Mouse (Mus musculus): ENCODE measurements around the gene Mllt3. TPM values are rescaled to one million over a fixed set of nuclear protein-coding genes. Genes with fewer than 3 reads are reported as not detected.
A peak's percentile ranks its signal among the peaks of the same experiment; 100 is the strongest.

Mllt3 gene
- polyA plus RNA-seq, 1 experiment from 2014 or later = 163 TPM

DNA sequence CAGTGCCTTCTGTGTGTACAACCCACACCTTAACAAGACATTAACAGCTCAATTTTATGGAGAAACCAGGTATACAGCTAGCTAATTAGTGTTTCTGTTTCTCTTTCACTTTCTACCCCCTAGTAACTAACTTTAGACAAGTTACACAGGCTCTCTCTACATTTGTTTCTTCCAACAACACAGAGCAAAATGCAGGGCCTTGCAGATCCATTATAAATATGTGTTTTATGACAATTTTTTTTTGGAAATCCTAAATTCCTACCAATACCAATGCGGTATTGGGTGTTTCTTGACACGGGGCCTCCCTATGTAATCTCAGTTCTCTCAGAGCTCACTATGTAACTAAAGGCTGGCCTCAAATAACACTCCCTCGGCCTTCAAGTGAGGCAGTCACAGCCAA lies 139.7 kb downstream of the Mllt3 start:
- Histone ChIP-seq H3K9ac (replicated peaks) (no peak overlapping the region), H3K27ac (replicated peaks) (no peak overlapping the region), H3K4me3 (no peak overlapping the region), H3K36me3 (no peaks in the 10 kb centered on the region), H3K27me3 (no peaks in the 10 kb centered on the region), H3K9me3 (no peaks in the 10 kb centered on the region), H3K4me1 (peaks cover 22% of the 10 kb centered on the region), H3K4me2 (replicated peaks) (no peak overlapping the region)
- ATAC-seq (replicated peaks) = no peak
- 94% methylated on average over 3 of the region's 3 CpGs for WGBS

DNA sequence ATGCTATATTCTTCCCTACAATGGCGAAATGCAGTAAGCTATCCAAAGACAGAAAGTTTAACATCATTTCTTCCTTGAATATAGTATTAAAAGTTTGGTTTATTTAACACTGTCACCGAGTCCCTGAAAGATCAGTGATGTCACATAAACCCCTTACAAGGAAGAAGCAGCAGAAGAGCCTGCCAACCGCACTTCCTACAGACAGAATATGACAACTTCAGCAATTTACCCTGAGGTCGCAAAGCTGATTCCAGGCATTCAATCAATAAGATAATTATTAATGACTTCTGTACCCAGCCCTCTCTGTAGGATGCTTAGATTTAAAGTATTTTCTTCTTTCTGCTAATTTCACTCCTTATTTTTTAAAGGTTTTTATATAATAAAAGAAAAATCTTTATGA lies 140.2 kb downstream of the Mllt3 start:
- no peak overlapping the region for H3K27ac ChIP-seq (replicated peaks)
- H3K4me3 ChIP-seq = no peak overlapping the region
- no peaks in the 10 kb centered on the region for H3K9me3 ChIP-seq
- no peaks in the 10 kb centered on the region for H3K36me3 ChIP-seq
- peaks cover 22% of the 10 kb centered on the region for H3K4me1 ChIP-seq
- H3K4me2 ChIP-seq (replicated peaks) = no peak overlapping the region
- no peak for ATAC-seq (replicated peaks)
- 85% methylated on average over 4 of the region's 4 CpGs for WGBS
- H3K9ac ChIP-seq (replicated peaks) = no peak overlapping the region
- H3K27me3 ChIP-seq = no peaks in the 10 kb centered on the region

DNA sequence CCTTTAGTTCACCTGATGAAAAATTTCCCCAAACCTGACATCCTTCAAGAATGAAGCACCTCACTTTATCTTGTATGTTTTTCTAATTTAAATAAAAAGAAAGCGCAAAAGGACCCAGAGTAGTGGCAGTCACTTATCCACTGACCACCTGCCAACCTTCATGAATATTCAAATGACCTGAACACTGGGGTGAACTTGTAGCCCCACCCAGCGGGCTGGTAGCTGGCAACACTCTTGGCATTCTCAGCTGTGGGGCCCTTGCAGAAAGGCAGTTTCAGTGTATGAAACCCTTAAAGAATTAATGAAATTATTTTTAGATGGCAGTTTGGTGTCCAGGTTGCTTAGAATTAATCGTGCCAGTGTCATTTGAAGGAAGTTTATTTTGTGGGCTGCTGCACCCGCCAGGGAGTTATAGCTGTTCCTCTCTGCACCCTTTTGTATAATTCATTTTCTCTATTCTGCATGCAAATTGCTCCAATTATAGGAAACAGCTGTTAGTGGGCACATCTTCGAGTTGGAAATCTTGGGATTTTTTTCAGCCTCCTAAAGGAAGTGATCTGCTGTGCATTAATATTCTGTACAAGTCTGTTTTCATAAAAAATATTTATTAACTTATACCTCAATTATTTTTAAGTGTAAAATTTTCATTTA lies 149.8 kb downstream of the Mllt3 start:
- Histone ChIP-seq H3K4me1 (peaks cover 40% of the 10 kb centered on the region), H3K9ac (replicated peaks) (no peak overlapping the region), H3K4me2 (replicated peaks) (no peak overlapping the region), H3K36me3 (no peaks in the 10 kb centered on the region), H3K27ac (replicated peaks) (peak overlapping the region; percentile 66), H3K9me3 (no peaks in the 10 kb centered on the region), H3K27me3 (no peaks in the 10 kb centered on the region), H3K4me3 (no peak overlapping the region)
- 14% methylated on average over 5 of the region's 5 CpGs for WGBS
- ATAC-seq (replicated peaks) = peak; percentile 83

DNA sequence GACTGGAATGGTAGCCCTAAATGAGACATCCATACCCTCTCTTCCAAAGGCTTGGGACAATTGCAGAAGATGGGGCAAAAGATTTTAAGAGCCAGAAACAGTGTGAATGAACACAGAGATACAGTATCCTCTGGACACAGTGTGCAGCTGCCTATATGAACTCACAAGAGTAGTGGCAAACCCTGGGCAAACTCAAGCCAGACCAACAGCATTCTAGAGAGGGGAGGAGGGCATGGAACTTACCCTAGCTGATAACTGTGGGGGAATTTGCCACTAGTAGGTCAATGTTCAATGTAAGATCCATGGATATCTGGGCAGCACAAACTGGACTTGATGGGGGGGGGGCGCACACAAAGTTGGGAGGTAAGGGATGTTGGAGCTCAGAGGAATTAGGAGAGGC lies 151.2 kb downstream of the Mllt3 start:
- 97% methylated on average over 1 of the region's 1 CpGs for WGBS
- H3K27me3 ChIP-seq = no peaks in the 10 kb centered on the region
- ATAC-seq (replicated peaks) = no peak

DNA sequence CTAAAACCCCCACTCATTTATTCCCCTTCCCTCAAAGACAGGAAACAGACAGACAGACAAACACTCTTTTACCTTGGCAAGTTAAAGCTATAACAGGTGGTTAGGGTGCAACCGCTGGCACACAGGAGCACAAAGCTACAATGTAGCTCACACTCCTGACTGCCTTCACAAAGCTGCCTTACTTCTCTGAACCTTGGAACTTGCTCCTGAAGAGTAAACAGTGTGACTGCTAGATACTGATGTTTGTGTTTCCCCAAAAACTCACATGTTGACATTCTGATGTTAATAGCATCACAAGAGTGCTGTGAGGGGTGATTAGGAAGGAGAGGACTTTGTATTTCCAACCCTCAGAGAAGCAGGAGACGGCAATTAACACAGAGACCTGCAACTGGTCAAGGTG lies 151.6 kb downstream of the Mllt3 start:
- H3K27me3 ChIP-seq = no peaks in the 10 kb centered on the region
- 89% methylated on average over 2 of the region's 2 CpGs for WGBS
- no peak for ATAC-seq (replicated peaks)
- H3K4me2 ChIP-seq (replicated peaks) = no peak overlapping the region
- no peak overlapping the region for H3K4me3 ChIP-seq
- peaks cover 40% of the 10 kb centered on the region for H3K4me1 ChIP-seq
- no peaks in the 10 kb centered on the region for H3K9me3 ChIP-seq
- no peak overlapping the region for H3K27ac ChIP-seq (replicated peaks)
- H3K9ac ChIP-seq (replicated peaks) = no peak overlapping the region
- H3K36me3 ChIP-seq = no peaks in the 10 kb centered on the region

More for the DNA sequence above, 151.2 kb downstream of the Mllt3 start:
- H3K36me3 ChIP-seq = no peaks in the 10 kb centered on the region
- no peaks in the 10 kb centered on the region for H3K9me3 ChIP-seq
- no peak overlapping the region for H3K4me3 ChIP-seq
- H3K9ac ChIP-seq (replicated peaks) = no peak overlapping the region
- peaks cover 40% of the 10 kb centered on the region for H3K4me1 ChIP-seq
- H3K4me2 ChIP-seq (replicated peaks) = no peak overlapping the region
- no peak overlapping the region for H3K27ac ChIP-seq (replicated peaks)

DNA sequence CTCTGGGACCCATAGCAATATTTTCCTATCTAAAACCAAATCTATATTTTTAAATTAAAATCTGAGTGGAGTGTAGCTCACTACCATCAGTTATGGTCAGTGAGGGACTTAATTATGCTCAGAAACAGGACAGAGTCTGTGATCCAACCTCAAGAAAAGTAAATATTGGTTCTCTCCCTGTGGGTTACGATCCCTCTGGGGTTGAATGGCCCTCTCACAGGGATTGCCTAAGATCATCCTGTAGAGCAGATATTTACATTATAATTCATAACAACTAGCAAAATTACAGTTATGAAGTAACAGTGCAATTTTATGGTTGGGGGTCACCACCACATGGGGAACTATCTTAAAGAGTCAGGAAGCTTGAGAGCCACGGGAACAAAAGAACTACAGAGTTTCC lies 152.9 kb downstream of the Mllt3 start:
- Histone ChIP-seq H3K9me3 (no peaks in the 10 kb centered on the region), H3K27ac (replicated peaks) (no peak overlapping the region), H3K27me3 (no peaks in the 10 kb centered on the region), H3K4me2 (replicated peaks) (no peak overlapping the region), H3K9ac (replicated peaks) (no peak overlapping the region), H3K4me3 (no peak overlapping the region), H3K4me1 (peaks cover 40% of the 10 kb centered on the region), H3K36me3 (no peaks in the 10 kb centered on the region)
- ATAC-seq (replicated peaks) = no peak
- WGBS = 72% methylated on average over 2 of the region's 2 CpGs

DNA sequence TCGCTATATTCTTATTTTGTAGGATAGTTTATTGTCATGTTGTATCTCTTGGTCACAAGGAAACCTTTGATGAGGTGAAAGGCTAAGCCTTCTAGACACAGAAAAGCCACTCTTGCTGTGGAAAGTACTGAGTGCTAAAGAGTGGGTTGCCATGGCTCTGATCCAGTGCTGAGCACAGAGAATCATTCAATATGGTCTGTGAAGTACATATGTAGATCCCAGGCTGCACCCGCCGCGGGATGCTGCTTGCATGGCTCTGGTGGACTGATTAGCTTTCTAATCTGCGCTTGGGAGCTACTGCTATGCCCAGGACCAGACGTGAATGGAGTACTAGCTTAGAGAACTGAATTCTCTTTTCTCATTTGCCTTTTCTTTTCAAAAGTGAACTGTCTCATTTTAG lies 154.5 kb downstream of the Mllt3 start:
- H3K36me3 ChIP-seq = 0 out of 2 replicates have a peak, but pooled peaks cover under 1% of the 10 kb centered on the region
- no peak for ATAC-seq (replicated peaks)
- no peak overlapping the region for H3K4me3 ChIP-seq
- no peak overlapping the region for H3K9ac ChIP-seq (replicated peaks)
- H3K27ac ChIP-seq (replicated peaks) = no peak overlapping the region
- peaks cover 30% of the 10 kb centered on the region for H3K4me1 ChIP-seq
- 63% methylated on average over 6 of the region's 6 CpGs for WGBS
- H3K4me2 ChIP-seq (replicated peaks) = no peak overlapping the region
- no peaks in the 10 kb centered on the region for H3K9me3 ChIP-seq
- H3K27me3 ChIP-seq = no peaks in the 10 kb centered on the region

- H3K4me2 ChIP-seq (replicated peaks) = no peak overlapping the region
- no peaks in the 10 kb centered on the region for H3K9me3 ChIP-seq
- H3K4me1 ChIP-seq = peaks cover 16% of the 10 kb centered on the region
- no peak overlapping the region for H3K9ac ChIP-seq (replicated peaks)
- ATAC-seq (replicated peaks) = no peak
- H3K27me3 ChIP-seq = no peaks in the 10 kb centered on the region
- 61% methylated on average over 2 of the region's 2 CpGs for WGBS
- H3K36me3 ChIP-seq = peaks cover 6% of the 10 kb centered on the region; the same call in 1 of the 2 replicates
- no peak overlapping the region for H3K27ac ChIP-seq (replicated peaks)
- H3K4me3 ChIP-seq = no peak overlapping the region
These were observed 162.6 kb downstream of the Mllt3 start for GRCm38 (mm10) chr4:87870563-87870962.

DNA sequence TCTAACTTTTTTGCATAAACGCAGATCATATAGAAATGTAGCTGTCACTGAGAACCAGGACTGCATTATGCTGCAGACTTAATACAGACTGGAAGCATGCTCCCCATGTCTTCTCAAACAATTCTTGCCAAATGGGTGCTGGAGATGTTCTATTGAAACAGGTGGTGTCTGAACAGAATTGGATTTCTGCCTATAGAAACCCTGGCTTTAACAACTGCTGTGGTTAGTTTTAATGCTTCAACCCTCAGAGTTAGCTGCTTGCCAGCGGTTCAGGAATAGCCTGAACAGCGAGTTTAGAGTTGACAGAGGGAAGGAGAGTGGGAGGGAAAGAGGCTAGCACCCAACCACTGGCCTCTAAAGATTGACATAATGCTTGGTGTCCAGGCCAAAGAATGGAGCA lies 166.6 kb downstream of the Mllt3 start:
- Histone ChIP-seq H3K27ac (replicated peaks) (no peak overlapping the region), H3K9me3 (no peaks in the 10 kb centered on the region), H3K36me3 (0 out of 2 replicates have a peak, but pooled peaks cover 3% of the 10 kb centered on the region), H3K4me3 (no peak overlapping the region), H3K9ac (replicated peaks) (no peak overlapping the region), H3K4me1 (peaks cover 23% of the 10 kb centered on the region), H3K27me3 (no peaks in the 10 kb centered on the region), H3K4me2 (replicated peaks) (no peak overlapping the region)
- WGBS = 61% methylated on average over 3 of the region's 3 CpGs
- ATAC-seq (replicated peaks) = no peak

- H3K36me3 ChIP-seq = 0 out of 2 replicates have a peak, but pooled peaks cover 3% of the 10 kb centered on the region
- no peaks in the 10 kb centered on the region for H3K9me3 ChIP-seq
- no peak overlapping the region for H3K4me3 ChIP-seq
- no peak overlapping the region for H3K9ac ChIP-seq (replicated peaks)
- whole genome bisulfite sequencing = 61% methylated on average over 3 of the region's 3 CpGs
- H3K27ac ChIP-seq (replicated peaks) = no peak overlapping the region
- peaks cover 23% of the 10 kb centered on the region for H3K4me1 ChIP-seq
- no peaks in the 10 kb centered on the region for H3K27me3 ChIP-seq
- ATAC-seq (replicated peaks) = no peak
- H3K4me2 ChIP-seq (replicated peaks) = no peak overlapping the region
These were observed 167.3 kb downstream of the Mllt3 start for GRCm38 (mm10) chr4:87865848-87866247.

- 0 out of 2 replicates have a peak, but pooled peaks cover 3% of the 10 kb centered on the region for H3K36me3 ChIP-seq
- 63% methylated on average over 3 of the region's 3 CpGs for WGBS
These were observed 168.1 kb downstream of the Mllt3 start for GRCm38 (mm10) chr4:87865041-87865440.

DNA sequence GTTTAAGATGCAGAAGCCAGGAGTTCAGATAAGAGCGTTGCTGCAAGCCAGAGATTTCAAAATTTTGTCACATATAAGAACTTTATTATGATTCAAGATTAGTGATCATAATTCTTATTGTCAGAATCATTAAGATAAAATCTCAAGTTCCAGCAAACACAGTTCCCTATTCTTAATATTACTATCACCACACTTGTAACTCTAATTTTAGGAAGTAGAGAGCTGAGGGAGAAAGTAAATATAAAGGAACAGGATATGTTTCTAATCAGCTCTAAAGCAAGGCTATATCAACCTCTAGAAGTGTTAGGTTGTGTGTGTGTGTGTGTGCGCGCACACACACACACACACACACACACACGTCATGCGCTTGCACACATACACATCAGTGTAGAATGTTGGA lies 170.0 kb downstream of the Mllt3 start:
- no peaks in the 10 kb centered on the region for H3K27me3 ChIP-seq
- H3K4me1 ChIP-seq = peaks cover 23% of the 10 kb centered on the region
- no peak overlapping the region for H3K27ac ChIP-seq (replicated peaks)
- ATAC-seq (replicated peaks) = no peak
- 94% methylated on average over 5 of the region's 5 CpGs for WGBS
- H3K36me3 ChIP-seq = 0 out of 2 replicates have a peak, but pooled peaks cover 3% of the 10 kb centered on the region
- no peaks in the 10 kb centered on the region for H3K9me3 ChIP-seq
- H3K9ac ChIP-seq (replicated peaks) = no peak overlapping the region
- no peak overlapping the region for H3K4me2 ChIP-seq (replicated peaks)
- no peak overlapping the region for H3K4me3 ChIP-seq

More at GRCm38 (mm10) chr4:87865041-87865440, 168.1 kb downstream of the Mllt3 start:
- Histone ChIP-seq H3K4me1 (peaks cover 23% of the 10 kb centered on the region), H3K4me3 (no peak overlapping the region), H3K9me3 (no peaks in the 10 kb centered on the region), H3K27me3 (no peaks in the 10 kb centered on the region), H3K27ac (replicated peaks) (no peak overlapping the region), H3K4me2 (replicated peaks) (no peak overlapping the region), H3K9ac (replicated peaks) (no peak overlapping the region)
- no peak for ATAC-seq (replicated peaks)

GRCm38 (mm10) chr4:87860723-87861122 lies 172.4 kb downstream of the Mllt3 start:
- H3K9ac ChIP-seq (replicated peaks) = no peak overlapping the region
- no peak overlapping the region for H3K4me3 ChIP-seq
- no peaks in the 10 kb centered on the region for H3K9me3 ChIP-seq
- no peaks in the 10 kb centered on the region for H3K27me3 ChIP-seq
- WGBS = 94% methylated on average over 5 of the region's 5 CpGs
- H3K4me1 ChIP-seq = peaks cover 7% of the 10 kb centered on the region
- no peak for ATAC-seq (replicated peaks)
- H3K4me2 ChIP-seq (replicated peaks) = no peak overlapping the region
- no peak overlapping the region for H3K27ac ChIP-seq (replicated peaks)
- 0 out of 2 replicates have a peak, but pooled peaks cover 3% of the 10 kb centered on the region for H3K36me3 ChIP-seq

Measured in forebrain, embryonic 15.5 days (tissue).